Mouse (Mus musculus) ES-E14 (cell line): ENCODE data around the gene Sulf2. TPM values are rescaled to one million over a fixed set of nuclear protein-coding genes. Genes with fewer than 3 reads are reported as not detected.

ENCODE experiments used
- DNase-seq: peaks from one replicate; pipeline ENCODE4 v3.0.0-alpha.2; 2013; ENCODE audit warnings: low read depth, low spot score
- H3K27ac ChIP-seq: 2 replicates; pipeline ENCODE4 v1.5.1; 2012; ENCODE audit warnings: low read depth, mild to moderate bottlenecking, low read length, moderate library complexity, mixed read lengths; ENCODE audit not compliant: poor library complexity, insufficient read depth, severe bottlenecking
- H3K36me3 ChIP-seq: 2 replicates; pipeline ENCODE4 v1.6.1; 2012; ENCODE audit warnings: mild to moderate bottlenecking, low read length, moderate library complexity, mixed read lengths; ENCODE audit not compliant: control insufficient read depth, poor library complexity, insufficient read depth, severe bottlenecking
- H3K4me1 ChIP-seq, 2 experiments: fragments of 150-350 bp in 1 of 2; sonication (generic) in 1 of 2; 2 replicates each; pipeline ENCODE4 v1.6.1; 2012; ENCODE audit warnings: low read length in 2 of 2, mild to moderate bottlenecking in 1 of 2, mixed read lengths in 1 of 2; ENCODE audit not compliant: control insufficient read depth in 2 of 2, insufficient read depth in 2 of 2, poor library complexity in 1 of 2
- H3K4me3 ChIP-seq, 2 experiments: fragments of 150-350 bp in 1 of 2; sonication (generic) in 1 of 2; 2 replicates each; pipeline ENCODE4 v1.5.1; 2012; ENCODE audit warnings: low read length in 2 of 2, low read depth in 1 of 2, mild to moderate bottlenecking in 1 of 2, mixed read lengths in 1 of 2; ENCODE audit not compliant: insufficient read depth in 1 of 2, poor library complexity in 1 of 2, severe bottlenecking in 1 of 2
- H3K9ac ChIP-seq: 2 replicates; pipeline ENCODE4 v1.6.1; 2012; ENCODE audit warnings: low read depth, mild to moderate bottlenecking, low read length, mixed read lengths; ENCODE audit not compliant: poor library complexity, insufficient read depth, severe bottlenecking
- H3K9me3 ChIP-seq: fragments of 150-350 bp; sonication (generic); 2 replicates; pipeline ENCODE4 v1.6.1; 2012; ENCODE audit warnings: low read depth, mild to moderate bottlenecking, low read length; ENCODE audit not compliant: control insufficient read depth, insufficient read depth
- CHD2 ChIP-seq: IDR thresholded peaks from 2 replicates; pipeline ENCODE4 v1.6.1; 2014; ENCODE audit warnings: mild to moderate bottlenecking, low read depth, low read length, inconsistent platforms
- HCFC1 ChIP-seq: IDR thresholded peaks from 2 replicates; pipeline ENCODE4 v1.6.1; 2012; ENCODE audit warnings: low read length, inconsistent platforms, borderline replicate concordance; ENCODE audit not compliant: insufficient read depth
- MAFK ChIP-seq: IDR thresholded peaks from 2 replicates; pipeline ENCODE4 v1.6.1; 2014; ENCODE audit warnings: mild to moderate bottlenecking, low read depth, low read length, inconsistent platforms; ENCODE audit not compliant: insufficient read depth
- ZC3H11A ChIP-seq: IDR thresholded peaks from 2 replicates; pipeline ENCODE4 v1.6.1; 2012; ENCODE audit warnings: low read depth, mild to moderate bottlenecking, inconsistent platforms, low read length, borderline replicate concordance
- ZNF384 ChIP-seq: IDR thresholded peaks from 2 replicates; pipeline ENCODE4 v1.6.1; 2012; ENCODE audit warnings: low read depth, low read length, inconsistent platforms
- in situ Hi-C, 2 experiments: fragments of 600-800 bp; cut with MboI; formaldehyde crosslinking; loops; one replicate each; pipeline ENCODE4 v1.15.1; 2025; ENCODE audit warnings: low sequenced_read_pairs in 2 of 2, inconsistent platforms in 1 of 2; ENCODE audit not compliant: unreplicated experiment in 2 of 2
- total RNA-seq: library from RNA; depleted of rRNA; stranded (reverse); fragments of 300-350 nt; gene quantifications from 2 replicates; pipeline ENCODE4 v1.2.3, GENCODE M21; 2012

The Sulf2 gene
- total RNA-seq, 1 experiment: 102 TPM

GRCm38 (mm10) chr2:166119992-166120391 is 35.5 kb downstream of the Sulf2 start:
- DNase-seq: no peak
- Histone ChIP-seq H3K9me3 (no peaks in the 10 kb centered on the region), H3K27ac (no peak overlapping the region), H3K9ac (no peak overlapping the region), H3K4me1 (peaks cover 2 to 7% of the 10 kb centered on the region in 2 experiments; a peak in 3 of 4 replicates), H3K4me3 (no peak overlapping the region), H3K36me3 (peaks cover 33% of the 10 kb centered on the region)
- in situ Hi-C loops: no loop called here
- no peak for TF ChIP-seq HCFC1
- TF ChIP-seq ZNF384: no peak
- no peak for TF ChIP-seq CHD2
- TF ChIP-seq ZC3H11A: no peak
- no peak for TF ChIP-seq MAFK

- Histone ChIP-seq H3K36me3 (peaks cover 29% of the 10 kb centered on the region), H3K4me1 (peaks cover 3 to 31% of the 10 kb centered on the region in 2 experiments; a peak in 3 of 4 replicates), H3K27ac (no peak overlapping the region), H3K4me3 (no peak overlapping the region), H3K9me3 (no peaks in the 10 kb centered on the region), H3K9ac (no peak overlapping the region)
- TF ChIP-seq ZC3H11A: no peak
- TF ChIP-seq CHD2: no peak
- no peak for TF ChIP-seq HCFC1
- TF ChIP-seq ZNF384: no peak
- no peak for TF ChIP-seq MAFK
- DNase-seq: no peak
- in situ Hi-C loops: no loop called here
Observed at GRCm38 (mm10) chr2:166116704-166117103, 38.8 kb downstream of the Sulf2 start.

GRCm38 (mm10) chr2:166116278-166116608 is 39.2 kb downstream of the Sulf2 start:
- H3K4me3 ChIP-seq: no peak overlapping the region
- no peak for DNase-seq
- H3K9me3 ChIP-seq: no peaks in the 10 kb centered on the region
- in situ Hi-C loops: no loop called here
- H3K4me1 ChIP-seq: peaks cover 3 to 32% of the 10 kb centered on the region in 2 experiments; a peak in 3 of 4 replicates
- no peak overlapping the region for H3K27ac ChIP-seq
- H3K36me3 ChIP-seq: peaks cover 29% of the 10 kb centered on the region
- no peak for TF ChIP-seq MAFK
- TF ChIP-seq HCFC1: no peak
- no peak for TF ChIP-seq CHD2
- H3K9ac ChIP-seq: no peak overlapping the region

- TF ChIP-seq CHD2 (no peak), ZNF384 (no peak), HCFC1 (no peak), MAFK (no peak), ZC3H11A (no peak)
- no peak for DNase-seq
- Histone ChIP-seq H3K4me1 (peaks cover 3 to 37% of the 10 kb centered on the region in 2 experiments; a peak in 3 of 4 replicates), H3K9ac (no peak overlapping the region), H3K9me3 (no peaks in the 10 kb centered on the region), H3K27ac (no peak overlapping the region), H3K36me3 (peaks cover 29% of the 10 kb centered on the region), H3K4me3 (no peak overlapping the region)
- in situ Hi-C loops: no loop called here
Observed at GRCm38 (mm10) chr2:166115571-166116277, 39.7 kb downstream of the Sulf2 start.
